Mouse (Mus musculus): ENCODE results near the gene Gm20517.

Gene Gm20517

GRCm38 (mm10) chr17:47708972-47709371 is 97.6 kb downstream of the Gm20517 start:
- no peak for DNase-seq (ENCODE audit: low read depth, low spot score)

GRCm38 (mm10) chr17:47710036-47710435 is 98.6 kb downstream of the Gm20517 start:
- DNase-seq (ENCODE audit: low read depth, low spot score): peak; percentile 53

GRCm38 (mm10) chr17:47711883-47712282 is 100.5 kb downstream of the Gm20517 start:
- DNase-seq (ENCODE audit: low read depth, low spot score): no peak

- DNase-seq (ENCODE audit: low read depth, low spot score): peak; percentile 92
Measured at GRCm38 (mm10) chr17:47712889-47713571, 101.6 kb downstream of the Gm20517 start.

GRCm38 (mm10) chr17:47715037-47715436 is 103.6 kb downstream of the Gm20517 start:
- no peak for DNase-seq (ENCODE audit: low read depth, low spot score)

- DNase-seq (ENCODE audit: low read depth, low spot score): no peak
Measured at GRCm38 (mm10) chr17:47721183-47721582, 109.8 kb downstream of the Gm20517 start.

GRCm38 (mm10) chr17:47726566-47726965 is 115.2 kb downstream of the Gm20517 start, which contains the start of gene Pgc:
Pgc (plus strand) TSS chr17:47726842.
- no peak for DNase-seq (ENCODE audit: low read depth, low spot score)

GRCm38 (mm10) chr17:47730633-47731575 is 119.5 kb downstream of the Gm20517 start:
- DNase-seq (ENCODE audit: low read depth, low spot score): peak; percentile 80
